Mouse (Mus musculus) cerebellum, adult 2 months (tissue): ENCODE results near the gene Pde4c. TPM values are rescaled to one million over a fixed set of nuclear protein-coding genes. Genes with fewer than 3 reads are reported as not detected.

Source experiments
- DNase-seq, 2 experiments: peaks; one replicate each; pipeline ENCODE4 v3.0.0; 2021
- H3K27ac ChIP-seq: fragments of 200-500 bp; 2 replicates; pipeline ENCODE4 v1.5.1; 2012; ENCODE audit warnings: low read length, control low read depth, inconsistent platforms; ENCODE audit not compliant: insufficient read depth
- H3K27me3 ChIP-seq: fragments of 200-500 bp; 2 replicates; pipeline ENCODE4 v1.6.1; 2012; ENCODE audit warnings: inconsistent platforms, mild to moderate bottlenecking, low read length, moderate library complexity; ENCODE audit not compliant: control insufficient read depth, insufficient read depth
- H3K4me1 ChIP-seq: fragments of 200-500 bp; 2 replicates; pipeline ENCODE4 v1.6.1; 2011; ENCODE audit warnings: low read length; ENCODE audit not compliant: control insufficient read depth, insufficient read depth
- H3K4me3 ChIP-seq: fragments of 200-500 bp; replicated peaks from 2 replicates; pipeline ENCODE3; 2011; ENCODE audit warnings: mild to moderate bottlenecking, low read depth, low read length, control low read depth; ENCODE audit not compliant: insufficient read depth
- CTCF ChIP-seq: fragments of 200-500 bp; IDR thresholded peaks from 2 replicates; pipeline ENCODE4 v1.5.1; 2011; ENCODE audit warnings: low read depth, mild to moderate bottlenecking, control low read depth, low read length, moderate library complexity, borderline replicate concordance; ENCODE audit not compliant: insufficient read depth
- POLR2A ChIP-seq: fragments of 200-500 bp; IDR thresholded peaks from 2 replicates; pipeline ENCODE4 v1.6.1; 2011; ENCODE audit warnings: low read length, control low read depth, borderline replicate concordance; ENCODE audit not compliant: insufficient read depth
- WGBS: fragments of 180-500 bp; shearing (Covaris S2); methylation state at CpG from one replicate; pipeline ENCODE4 v1.1.7; 2018; 5-methylcytosine and 5-hydroxymethylcytosine counted together
- polyA plus RNA-seq: library from polyadenylated mRNA; depleted of rRNA; stranded (reverse); fragments of >200 nt; gene quantifications from 2 replicates; pipeline ENCODE4 v1.2.3, GENCODE M21; 2012

Gene Pde4c
- polyA plus RNA-seq, 1 experiment = 3.0 TPM

DNA sequence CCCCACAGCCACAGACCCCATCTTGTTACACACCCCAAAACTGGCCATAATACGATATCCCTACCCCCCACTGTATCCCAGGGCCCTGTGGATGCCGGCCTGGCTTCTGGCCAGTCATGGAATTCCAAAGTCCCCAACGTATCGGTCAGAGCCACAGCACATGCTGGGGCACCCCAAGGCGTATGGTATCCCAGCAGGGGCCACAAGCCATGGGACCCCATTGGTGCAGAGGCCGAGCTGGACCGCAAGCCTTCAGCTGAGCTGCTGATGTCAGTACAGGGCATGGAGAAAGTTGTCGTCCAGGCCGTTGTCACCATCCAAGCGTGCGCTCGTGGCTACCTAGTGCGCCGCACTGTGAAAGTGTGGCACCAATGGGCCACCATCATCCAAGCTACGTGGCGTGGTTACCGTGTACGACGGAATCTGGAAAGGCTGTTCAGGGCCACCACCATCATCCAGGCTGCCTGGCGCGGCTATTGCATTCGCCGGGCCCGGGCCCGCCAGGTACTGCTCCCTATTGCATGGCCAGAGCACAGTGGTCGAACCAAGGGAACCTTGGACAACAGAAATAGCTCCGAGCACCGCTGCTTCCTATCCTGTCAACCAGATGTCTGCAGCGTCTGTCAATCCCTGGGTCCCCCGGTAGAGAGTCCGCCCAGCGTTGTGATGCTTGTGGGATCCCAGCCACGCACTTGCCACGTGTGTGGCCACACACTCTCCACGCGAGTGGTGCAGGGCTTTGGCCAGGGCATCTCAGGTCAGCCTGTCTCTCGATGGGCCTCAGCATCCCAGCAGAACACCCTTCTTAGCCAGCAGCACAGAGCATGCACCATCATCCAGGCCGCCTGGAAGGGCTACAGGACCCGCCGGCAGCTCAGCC, 6.8 kb upstream of the Pde4c start:
- peak in 1 of 2 experiments; percentile 10 for DNase-seq
- WGBS = 79% methylated on average over 40 of the region's 40 CpGs
- Histone ChIP-seq H3K4me1 (no peaks in the 10 kb centered on the region; the same call in 1 of the 2 replicates), H3K4me3 (no peak overlapping the region), H3K27ac (no peak overlapping the region), H3K27me3 (no peaks in the 10 kb centered on the region)
- no peak for TF ChIP-seq CTCF
- TF ChIP-seq POLR2A = no peak

DNA sequence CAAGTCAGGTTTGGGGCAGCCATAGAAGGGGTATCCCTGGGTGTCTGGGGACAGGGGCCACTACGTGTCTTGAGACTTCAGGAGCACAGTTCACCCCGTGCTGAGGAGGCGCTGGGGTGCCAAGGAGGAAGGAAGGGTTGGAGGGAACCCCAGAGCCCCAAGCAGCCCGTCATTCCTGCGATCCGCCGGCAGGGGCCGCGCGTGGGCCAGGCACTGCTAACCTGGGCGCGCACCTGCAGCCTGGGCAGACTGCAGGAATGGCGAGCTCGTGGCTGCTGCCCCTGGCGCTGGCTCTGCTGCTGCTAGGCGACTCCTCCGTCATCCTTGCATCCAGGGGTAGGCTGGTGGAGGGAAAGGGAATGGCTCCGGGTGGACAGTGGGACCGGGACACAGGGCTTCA, 5.2 kb upstream of the Pde4c start, which contains the start of gene Gm3336:
Gene Gm3336 (plus strand): TSS at position 247 of the 400 bp plus-strand sequence.
- Histone ChIP-seq H3K27ac (no peak within 1 kb of the TSS), H3K4me3 (no peak within 1 kb of the TSS), H3K4me1 (no peaks in the 10 kb centered on the region; the same call in 1 of the 2 replicates), H3K27me3 (no peaks in the 10 kb centered on the region)
- DNase-seq = peak; percentile 74 to 82
- TF ChIP-seq POLR2A (no peak), CTCF (peak; percentile 85)
- 1% methylated on average over 19 of the region's 19 CpGs for whole genome bisulfite sequencing

DNA sequence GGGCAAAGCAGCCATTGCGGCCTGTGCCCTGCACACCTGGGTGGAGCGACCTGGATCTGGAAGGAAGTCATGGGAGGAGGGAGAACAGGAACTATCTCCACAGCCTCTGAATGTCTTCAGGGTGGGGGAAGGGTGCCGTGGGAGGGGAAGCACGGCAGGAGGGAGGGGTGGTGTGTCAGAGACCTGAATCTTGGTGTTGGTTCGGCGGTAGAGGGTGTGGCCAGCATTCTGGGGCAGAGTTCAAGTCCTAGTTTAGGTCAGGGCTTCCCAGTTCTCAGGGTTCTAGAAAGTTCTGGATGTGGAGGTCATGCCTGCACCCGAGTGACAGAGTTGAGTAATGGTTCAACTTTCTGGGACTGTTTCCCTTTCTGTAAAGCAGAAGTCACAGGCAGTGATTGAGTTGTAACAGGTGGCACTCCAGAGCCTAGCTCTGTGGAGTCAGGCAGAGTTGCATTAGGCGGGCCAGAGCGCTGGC, 3.7 kb upstream of the Pde4c start:
- DNase-seq = peak in 1 of 2 experiments; percentile 13
- Histone ChIP-seq H3K27me3 (no peaks in the 10 kb centered on the region), H3K4me1 (no peaks in the 10 kb centered on the region; the same call in 1 of the 2 replicates), H3K27ac (no peak overlapping the region), H3K4me3 (no peak overlapping the region)
- TF ChIP-seq POLR2A = no peak
- no peak for TF ChIP-seq CTCF
- 58% methylated on average over 9 of the region's 9 CpGs for WGBS

DNA sequence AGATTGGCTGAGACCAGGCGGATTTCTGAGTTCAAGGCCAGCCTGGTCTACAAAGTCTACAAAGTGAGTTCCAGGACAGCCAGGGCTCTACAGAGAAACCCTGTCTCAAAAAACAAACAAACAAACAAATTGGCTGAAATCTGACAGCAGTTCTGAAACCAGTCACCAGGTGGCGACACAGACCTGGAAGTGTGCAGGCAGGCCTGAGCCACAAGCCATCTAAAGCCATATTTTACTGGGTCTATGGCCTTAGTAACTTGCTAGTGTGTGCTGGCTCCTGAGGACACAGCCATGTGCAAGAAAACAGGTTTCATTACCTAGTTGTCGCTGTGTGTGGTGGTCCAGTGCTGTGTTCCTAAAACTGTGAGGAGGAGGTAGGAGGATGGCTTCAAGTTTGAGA, 2.8 kb upstream of the Pde4c start:
- whole genome bisulfite sequencing = 2% methylated on average over 3 of the region's 3 CpGs
- H3K27me3 ChIP-seq = no peaks in the 10 kb centered on the region
- no peaks in the 10 kb centered on the region; the same call in 1 of the 2 replicates for H3K4me1 ChIP-seq
- TF ChIP-seq POLR2A = no peak
- peak; percentile 97 for TF ChIP-seq CTCF
- DNase-seq = peak; percentile 72 to 90
- H3K27ac ChIP-seq = no peak overlapping the region
- no peak overlapping the region for H3K4me3 ChIP-seq

DNA sequence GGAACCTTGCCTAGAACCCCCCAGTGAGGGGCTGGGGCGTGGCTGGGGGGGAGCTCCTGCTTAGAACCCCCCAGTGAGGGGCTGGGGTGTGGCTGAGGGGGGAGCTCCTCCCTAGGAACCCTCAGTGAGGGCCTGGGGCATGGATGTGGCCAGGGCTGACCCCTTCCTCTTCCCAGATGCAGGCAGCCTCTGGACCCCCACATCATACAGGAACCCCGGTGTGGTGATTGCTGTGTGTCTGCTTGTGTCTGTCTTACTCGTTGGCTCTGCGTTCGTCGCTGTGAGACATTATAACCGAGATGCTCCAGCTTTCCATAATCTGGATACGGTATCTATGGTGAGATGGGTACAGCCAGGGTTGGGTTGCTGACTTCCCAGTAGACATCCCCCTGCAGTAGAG, 1.9 kb upstream of the Pde4c start:
- no peak for DNase-seq
- WGBS = 84% methylated on average over 8 of the region's 8 CpGs

DNA sequence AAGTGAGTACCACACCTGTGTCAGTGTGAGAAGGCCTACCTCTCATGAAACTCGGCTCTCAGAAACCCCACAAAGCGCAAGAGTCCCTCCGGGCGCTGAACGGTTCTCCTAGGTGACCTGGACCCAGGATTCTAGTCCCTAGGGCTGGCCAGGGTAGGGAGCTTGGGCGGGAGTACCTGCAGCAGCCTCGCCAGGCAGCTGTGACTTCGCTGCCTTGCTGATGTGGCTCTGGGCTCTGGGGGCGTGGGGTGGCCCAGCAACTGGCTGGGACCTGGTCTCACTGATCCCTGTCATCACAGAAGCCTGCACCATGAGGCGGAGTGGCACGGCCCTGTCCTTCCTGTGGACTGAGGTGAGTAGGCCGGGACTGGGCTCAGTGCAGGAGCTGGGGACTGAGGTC, 696 bp downstream of the Pde4c start:
- 82% methylated on average over 12 of the region's 12 CpGs for WGBS
- H3K4me3 ChIP-seq = no peak overlapping the region
- no peak for DNase-seq
- no peak for TF ChIP-seq CTCF
- no peak for TF ChIP-seq POLR2A
- no peaks in the 10 kb centered on the region; the same call in 1 of the 2 replicates for H3K27me3 ChIP-seq
- no peak overlapping the region for H3K27ac ChIP-seq
- no peaks in the 10 kb centered on the region for H3K4me1 ChIP-seq

More for the DNA sequence above, 1.9 kb upstream of the Pde4c start:
- TF ChIP-seq CTCF (no peak), POLR2A (no peak)
- H3K4me1 ChIP-seq = no peaks in the 10 kb centered on the region; the same call in 1 of the 2 replicates
- H3K27me3 ChIP-seq = no peaks in the 10 kb centered on the region
- no peak overlapping the region for H3K4me3 ChIP-seq
- H3K27ac ChIP-seq = no peak overlapping the region

DNA sequence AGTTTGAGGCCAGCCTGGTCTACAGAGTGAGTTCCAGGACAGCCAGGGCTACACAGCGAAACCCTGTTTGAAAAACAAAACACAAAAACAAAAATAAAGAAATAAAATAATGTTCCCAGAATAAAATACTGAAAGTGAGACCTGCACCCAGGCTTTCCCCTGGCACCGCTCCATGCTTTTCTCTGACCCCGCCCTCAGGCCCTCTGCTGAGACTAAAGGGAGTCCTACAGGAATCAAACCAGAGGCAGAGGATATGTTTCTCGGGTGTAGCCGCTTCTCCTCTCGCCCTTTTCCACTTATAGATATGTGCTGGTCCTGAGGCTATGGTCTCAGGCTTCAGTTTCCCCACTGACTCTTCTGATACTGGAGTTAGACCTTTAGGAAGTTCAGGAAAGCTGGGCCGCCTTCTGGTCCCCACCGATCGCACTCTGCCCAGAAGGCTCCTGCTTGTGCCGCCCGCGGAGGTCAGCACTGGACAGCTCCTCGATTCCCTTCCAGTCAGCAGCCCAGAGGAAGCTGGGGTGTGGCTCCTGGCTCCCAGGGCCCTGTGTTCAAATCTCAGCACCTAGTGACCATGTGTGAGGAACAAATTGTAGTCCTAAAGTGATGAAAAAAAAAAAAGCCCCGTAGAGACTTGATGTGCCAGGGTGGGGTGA, 2.4 kb downstream of the Pde4c start:
- no peak overlapping the region for H3K27ac ChIP-seq
- no peak for TF ChIP-seq CTCF
- TF ChIP-seq POLR2A = no peak
- WGBS = 47% methylated on average over 14 of the region's 14 CpGs
- H3K4me3 ChIP-seq = no peak overlapping the region
- no peaks in the 10 kb centered on the region for H3K4me1 ChIP-seq
- DNase-seq = no peak
- H3K27me3 ChIP-seq = no peaks in the 10 kb centered on the region; the same call in 1 of the 2 replicates

DNA sequence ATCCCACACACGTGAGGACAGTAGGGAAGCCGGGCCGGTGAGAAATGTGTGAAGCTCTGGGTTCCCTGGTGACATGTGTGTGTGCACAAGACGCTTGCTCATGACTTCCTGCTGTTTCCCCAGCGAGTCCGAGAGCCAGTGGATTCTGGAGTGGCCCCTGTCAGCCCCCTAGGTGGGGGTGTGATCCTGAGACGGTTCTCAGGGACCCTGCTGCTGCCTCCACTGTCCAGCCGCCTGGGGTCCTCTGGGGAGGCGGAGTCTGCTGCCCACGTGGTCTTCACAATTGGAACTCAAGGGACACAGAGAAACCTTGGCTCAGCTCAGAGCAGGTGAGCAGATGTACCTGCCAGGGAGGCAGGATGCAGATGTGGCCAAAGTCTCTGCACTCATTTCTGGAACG, 3.2 kb downstream of the Pde4c start:
- TF ChIP-seq CTCF (no peak), POLR2A (no peak)
- Histone ChIP-seq H3K27me3 (no peaks in the 10 kb centered on the region; the same call in 1 of the 2 replicates), H3K4me3 (no peak overlapping the region), H3K4me1 (no peaks in the 10 kb centered on the region), H3K27ac (no peak overlapping the region)
- no peak for DNase-seq
- 43% methylated on average over 11 of the region's 11 CpGs for WGBS
